Mouse (Mus musculus) hindbrain, embryonic 11.5 days (tissue): ENCODE results near the gene Fnip2. TPM values are rescaled to one million over a fixed set of nuclear protein-coding genes. Genes with fewer than 3 reads are reported as not detected.
"Not testable (repeated sequence)": the region's sequence is repeated elsewhere in the genome, so short reads cannot be mapped to it uniquely, and the experiment has no call there.

Experiments
- ATAC-seq: fragments of 200-750 bp; cut with Nextera tagmentation; 2 replicates; pipeline ENCODE4 v1.8.0; 2017; ENCODE audit warnings: mild to moderate bottlenecking, moderate TSS enrichment, moderate library complexity; ENCODE audit not compliant: low FRiP score
- DNase-seq: peaks from one replicate; pipeline ENCODE4 v3.0.0-alpha.2; 2015; ENCODE audit warnings: low spot score
- H3K27ac ChIP-seq: fragments of 300-500 bp; sonication (generic); 2 replicates; pipeline ENCODE4 v1.5.1; 2014; ENCODE audit warnings: mild to moderate bottlenecking, low read depth, low read length
- H3K27me3 ChIP-seq: fragments of 300-500 bp; sonication (generic); 2 replicates; pipeline ENCODE4 v1.6.1; 2014; ENCODE audit warnings: mild to moderate bottlenecking, low read length, moderate library complexity, mixed read lengths; ENCODE audit not compliant: control insufficient read depth, insufficient read depth
- H3K36me3 ChIP-seq: fragments of 300-500 bp; sonication (generic); 2 replicates; pipeline ENCODE4 v1.6.1; 2014; ENCODE audit warnings: mild to moderate bottlenecking, low read length, moderate library complexity, mixed read lengths; ENCODE audit not compliant: control insufficient read depth, insufficient read depth
- H3K4me1 ChIP-seq: fragments of 300-500 bp; sonication (generic); replicated peaks from 2 replicates; pipeline ENCODE4 v1.6.1; 2014; ENCODE audit warnings: low read length, mixed read lengths; ENCODE audit not compliant: control insufficient read depth, insufficient read depth
- H3K4me2 ChIP-seq: fragments of 300-500 bp; sonication (generic); replicated peaks from 2 replicates; pipeline ENCODE4 v1.6.1; 2014; ENCODE audit warnings: mild to moderate bottlenecking, low read depth, low read length
- H3K4me3 ChIP-seq: fragments of 300-500 bp; sonication (generic); 2 replicates; pipeline ENCODE4 v1.5.1; 2014; ENCODE audit warnings: low read depth, low read length
- H3K9ac ChIP-seq: fragments of 300-500 bp; sonication (generic); 2 replicates; pipeline ENCODE4 v1.6.1; 2014; ENCODE audit warnings: low read depth, low read length
- H3K9me3 ChIP-seq: fragments of 300-500 bp; sonication (generic); 2 replicates; pipeline ENCODE4 v1.6.1; 2016; ENCODE audit warnings: low read length; ENCODE audit not compliant: control insufficient read depth
- WGBS: fragments of 180-500 bp; shearing (Covaris S2); extraction: QIAGEN DNeasy Blood & Tissue Kit; methylation state at CpG from one replicate; pipeline ENCODE4 v1.1.7; 2014; 5-methylcytosine and 5-hydroxymethylcytosine counted together
- polyA plus RNA-seq: library from polyadenylated mRNA; unstranded; fragments of >200 nt; fragmentation: Nextera tagmentation; extraction: Ambion mirVana; gene quantifications from 2 replicates; pipeline ENCODE4 v1.2.1, GENCODE M21; 2014

Gene Fnip2
- polyA plus RNA-seq, 1 experiment from 2014 or later, result 7.9 TPM

DNA sequence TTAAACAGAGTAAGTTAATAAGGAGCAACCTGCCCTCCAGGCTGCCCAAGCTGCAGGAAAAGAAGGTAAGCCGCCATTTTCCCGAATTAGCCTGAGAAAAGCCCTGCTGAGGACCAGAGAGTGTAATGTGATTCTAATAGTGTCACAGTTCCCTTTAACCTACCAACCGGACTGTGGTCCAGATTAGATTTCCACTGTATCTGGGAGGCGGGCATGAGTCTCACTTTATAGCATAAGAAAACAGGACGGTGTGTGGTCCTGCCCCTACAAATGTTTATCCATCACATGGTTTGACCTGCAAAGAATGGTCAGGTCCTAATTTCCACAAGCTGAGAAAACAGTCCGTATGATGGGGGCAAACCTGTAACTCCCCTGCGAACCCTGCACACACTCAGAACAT is 118.2 kb downstream of the Fnip2 start:
- DNase-seq (no peak), ATAC-seq (no peak)
- Histone ChIP-seq H3K27ac (no peak overlapping the region), H3K4me1 (0 out of 2 replicates have a peak, but pooled peaks cover 3% of the 10 kb centered on the region), H3K36me3 (no peaks in the 10 kb centered on the region), H3K4me2 (no peak overlapping the region), H3K9me3 (no peaks in the 10 kb centered on the region), H3K27me3 (no peaks in the 10 kb centered on the region), H3K4me3 (no peak overlapping the region), H3K9ac (no peak overlapping the region)
- 64% methylated on average over 7 of the region's 7 CpGs for WGBS

DNA sequence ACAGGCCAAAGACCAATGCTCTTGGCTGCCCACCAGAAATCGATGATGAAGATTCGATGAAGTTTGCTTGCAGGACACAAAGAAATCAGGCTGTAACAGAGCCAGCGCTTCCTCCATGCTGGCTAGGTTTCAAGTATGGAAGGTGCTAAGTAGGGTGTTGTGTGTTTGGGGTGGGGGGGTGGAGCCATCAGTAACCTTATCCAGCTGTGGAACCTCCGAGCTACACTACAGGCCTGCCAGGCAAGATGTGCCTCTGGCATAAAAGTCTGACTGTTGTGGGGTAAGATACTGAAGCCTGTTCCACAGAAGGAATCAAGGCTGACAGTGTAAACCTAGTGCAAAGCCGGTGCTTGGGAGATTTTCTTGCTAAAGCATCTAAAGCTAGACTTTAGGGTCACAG is 119.2 kb downstream of the Fnip2 start:
- WGBS, result 85% methylated on average over 5 of the region's 5 CpGs
- Histone ChIP-seq H3K36me3 (no peaks in the 10 kb centered on the region), H3K9me3 (no peaks in the 10 kb centered on the region), H3K27me3 (no peaks in the 10 kb centered on the region), H3K9ac (no peak overlapping the region), H3K27ac (no peak overlapping the region), H3K4me2 (no peak overlapping the region), H3K4me1 (0 out of 2 replicates have a peak, but pooled peaks cover 3% of the 10 kb centered on the region), H3K4me3 (no peak overlapping the region)
- no peak for ATAC-seq
- DNase-seq, result no peak

DNA sequence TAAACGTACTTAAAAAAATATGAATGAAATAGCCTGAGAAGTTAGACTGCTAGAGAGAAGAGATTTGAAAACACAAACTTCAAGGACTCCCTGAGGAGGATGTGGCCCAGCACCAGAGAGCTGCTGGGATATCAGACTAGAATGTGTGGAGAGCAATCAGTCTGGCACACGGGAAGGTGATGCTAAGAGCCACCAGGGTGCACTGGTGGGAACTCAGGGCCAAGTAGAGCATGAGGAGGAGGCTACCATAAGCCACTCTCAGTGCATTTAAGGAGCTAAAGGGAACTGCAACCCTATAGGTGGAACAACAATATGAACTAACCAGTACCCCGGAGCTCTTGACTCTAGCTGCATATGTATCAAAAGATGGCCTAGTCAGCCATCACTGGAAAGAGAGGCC is 120.9 kb downstream of the Fnip2 start:
- WGBS, result 77% methylated on average over 2 of the region's 3 CpGs
- H3K4me2 ChIP-seq, H3K4me1 ChIP-seq, H3K27ac ChIP-seq, H3K36me3 ChIP-seq, ATAC-seq, H3K4me3 ChIP-seq, H3K9me3 ChIP-seq, H3K27me3 ChIP-seq, H3K9ac ChIP-seq, DNase-seq: not testable (repeated sequence)

DNA sequence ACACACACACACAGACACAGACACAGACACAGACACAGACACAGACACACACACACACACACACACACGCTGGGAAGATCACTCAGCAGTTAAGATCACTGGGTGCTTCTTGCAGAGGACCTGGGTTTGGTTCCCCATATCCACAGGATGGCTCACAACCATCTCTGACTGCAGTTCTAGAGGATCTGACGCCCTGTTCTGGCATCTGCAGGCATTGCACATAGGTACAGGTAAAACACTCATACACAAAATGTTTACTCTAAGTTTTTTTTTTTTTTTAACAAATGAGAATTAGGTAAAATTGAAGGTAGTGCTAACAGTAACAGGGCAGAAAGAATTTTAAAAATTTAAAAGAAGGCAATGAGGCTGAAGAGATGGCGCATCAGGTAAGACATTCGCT is 121.5 kb downstream of the Fnip2 start:
- H3K36me3 ChIP-seq, result no peaks in the 10 kb centered on the region
- H3K4me1 ChIP-seq, result no peaks in the 10 kb centered on the region
- DNase-seq, result no peak
- ATAC-seq, result no peak
- WGBS, result 94% methylated on average over 4 of the region's 4 CpGs
- H3K27me3 ChIP-seq, result no peaks in the 10 kb centered on the region
- H3K9me3 ChIP-seq, result no peaks in the 10 kb centered on the region
- no peak overlapping the region for H3K9ac ChIP-seq
- H3K4me3 ChIP-seq, result no peak overlapping the region
- H3K4me2 ChIP-seq, result no peak overlapping the region
- no peak overlapping the region for H3K27ac ChIP-seq

DNA sequence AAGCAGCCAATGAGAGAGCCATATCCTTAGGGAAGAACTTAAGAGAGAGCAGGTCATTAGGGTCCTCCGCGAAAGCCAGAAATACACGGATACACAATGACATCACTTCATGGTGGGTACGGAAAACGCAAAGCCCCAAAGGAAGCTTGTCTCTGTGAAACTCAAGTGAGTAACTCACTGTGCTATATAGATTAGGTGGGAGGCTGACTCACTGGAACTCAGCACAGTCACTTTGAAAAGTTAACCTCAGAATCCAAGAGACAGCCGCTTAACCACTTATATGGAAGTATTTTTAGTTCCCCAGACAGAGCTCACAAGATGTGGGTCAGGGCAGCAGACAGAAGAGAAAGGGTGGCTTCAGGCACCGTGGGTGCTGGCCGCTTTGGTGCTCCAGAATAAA is 122.6 kb downstream of the Fnip2 start:
- 89% methylated on average over 8 of the region's 8 CpGs for WGBS
- ATAC-seq, result no peak

DNA sequence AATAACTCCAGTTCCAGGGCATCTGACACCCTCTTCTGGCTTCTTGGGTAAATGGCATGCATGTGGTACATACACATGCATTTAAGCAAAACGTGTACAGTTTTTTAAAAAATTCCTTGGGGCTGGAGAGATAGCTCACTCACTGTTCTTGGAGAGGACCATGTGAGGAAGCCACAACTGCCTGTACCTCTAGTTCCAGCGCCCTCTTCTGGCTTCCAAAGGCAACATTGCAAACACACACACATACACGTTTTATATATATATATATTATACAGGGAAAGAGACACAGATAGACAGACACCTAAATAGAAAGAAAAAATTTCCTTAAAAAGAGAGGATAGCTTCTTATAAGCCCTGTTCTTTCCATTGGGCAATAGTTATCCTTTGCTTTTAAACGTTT is 123.7 kb downstream of the Fnip2 start:
- no peaks in the 10 kb centered on the region for H3K9me3 ChIP-seq
- WGBS, result 72% methylated on average over 4 of the region's 4 CpGs
- no peak for ATAC-seq

More for the DNA sequence above, 122.6 kb downstream of the Fnip2 start:
- Histone ChIP-seq H3K9ac (no peak overlapping the region), H3K27me3 (no peaks in the 10 kb centered on the region), H3K27ac (no peak overlapping the region), H3K4me3 (no peak overlapping the region), H3K9me3 (no peaks in the 10 kb centered on the region), H3K4me2 (no peak overlapping the region), H3K4me1 (no peaks in the 10 kb centered on the region), H3K36me3 (no peaks in the 10 kb centered on the region)
- no peak for DNase-seq

DNA sequence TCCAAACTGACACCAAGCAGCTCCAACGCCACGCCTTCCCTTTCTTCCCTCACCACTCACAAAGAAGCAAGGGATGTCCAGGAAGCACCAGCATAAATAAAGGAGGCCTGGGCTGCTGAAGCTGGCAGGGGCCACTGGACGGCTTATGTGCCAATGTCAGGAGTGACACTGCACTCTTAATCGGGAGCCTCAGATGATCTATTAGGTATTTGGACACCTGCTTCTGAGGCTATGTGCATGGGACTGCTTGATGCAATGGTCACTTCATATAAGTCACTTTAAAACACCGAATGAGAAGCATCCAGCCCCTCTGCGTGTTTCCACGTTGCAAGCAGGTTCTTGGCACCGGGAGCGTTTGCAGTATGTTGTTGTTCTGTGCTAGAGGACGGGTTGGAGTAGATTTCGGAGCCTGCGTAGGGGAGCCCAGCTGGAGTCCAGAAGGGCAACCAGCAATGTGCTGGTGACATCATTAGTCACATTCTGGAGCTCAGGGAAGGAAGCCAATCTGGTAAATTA is 126.6 kb downstream of the Fnip2 start:
- Histone ChIP-seq H3K9ac (no peak overlapping the region), H3K4me2 (no peak overlapping the region), H3K4me1 (no peaks in the 10 kb centered on the region), H3K4me3 (no peak overlapping the region), H3K36me3 (no peaks in the 10 kb centered on the region), H3K9me3 (no peaks in the 10 kb centered on the region), H3K27ac (no peak overlapping the region), H3K27me3 (no peaks in the 10 kb centered on the region)
- no peak for ATAC-seq
- WGBS, result 72% methylated on average over 12 of the region's 12 CpGs
- no peak for DNase-seq

More for the DNA sequence above, 123.7 kb downstream of the Fnip2 start:
- H3K36me3 ChIP-seq, result no peaks in the 10 kb centered on the region
- no peak overlapping the region for H3K4me2 ChIP-seq
- no peak overlapping the region for H3K4me3 ChIP-seq
- no peak for DNase-seq
- no peaks in the 10 kb centered on the region for H3K4me1 ChIP-seq
- no peaks in the 10 kb centered on the region for H3K27me3 ChIP-seq
- H3K9ac ChIP-seq, result no peak overlapping the region
- H3K27ac ChIP-seq, result no peak overlapping the region

DNA sequence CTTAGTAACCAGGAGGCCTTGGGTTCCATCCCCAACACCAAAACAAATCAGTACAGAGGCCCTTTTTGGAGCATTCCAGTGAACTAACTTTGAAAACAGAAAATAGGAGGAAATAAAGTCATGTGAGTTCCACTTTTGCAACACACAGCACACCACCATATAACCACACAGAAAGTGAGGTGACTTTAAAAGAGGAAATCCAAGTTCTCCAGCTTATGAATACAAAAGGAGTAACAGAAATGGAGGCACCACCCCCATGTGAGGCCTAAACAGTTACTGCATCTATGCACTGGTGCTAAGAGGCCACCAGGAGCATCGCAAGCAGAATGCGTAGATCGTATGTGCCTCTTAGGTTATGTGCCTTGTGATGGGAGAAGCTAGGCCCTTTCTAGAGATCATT is 129.3 kb downstream of the Fnip2 start:
- H3K9ac ChIP-seq, result no peak overlapping the region
- H3K36me3 ChIP-seq, result no peaks in the 10 kb centered on the region
- ATAC-seq, result no peak
- no peak overlapping the region for H3K4me3 ChIP-seq
- no peak overlapping the region for H3K4me2 ChIP-seq
- H3K27me3 ChIP-seq, result no peaks in the 10 kb centered on the region
- H3K27ac ChIP-seq, result no peak overlapping the region
- no peaks in the 10 kb centered on the region for H3K4me1 ChIP-seq
- WGBS, result 97% methylated on average over 3 of the region's 3 CpGs
- no peaks in the 10 kb centered on the region for H3K9me3 ChIP-seq
- no peak for DNase-seq

DNA sequence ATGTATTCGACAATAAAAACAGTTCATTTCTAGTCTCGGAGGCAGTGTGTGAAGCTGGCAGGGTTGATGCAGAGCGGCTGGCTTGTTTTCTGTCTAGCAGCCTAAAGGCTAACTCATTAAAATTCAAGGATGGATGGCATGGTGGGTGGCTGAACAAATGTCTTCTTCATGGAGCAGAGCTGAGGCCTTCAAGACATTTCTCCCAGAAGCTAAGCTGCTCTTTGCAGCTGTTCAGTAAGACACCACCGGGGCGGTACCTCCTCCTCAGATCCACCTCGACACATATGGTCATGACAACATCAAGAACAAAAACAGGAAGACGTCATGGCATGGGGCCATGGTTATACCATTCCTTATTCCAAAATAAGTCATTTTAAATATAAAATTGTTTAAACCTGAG is 131.4 kb downstream of the Fnip2 start:
- WGBS, result 88% methylated on average over 7 of the region's 7 CpGs
- no peak for DNase-seq
- H3K4me3 ChIP-seq, result no peak overlapping the region
- no peak for ATAC-seq
- H3K9me3 ChIP-seq, result no peaks in the 10 kb centered on the region
- H3K27ac ChIP-seq, result no peak overlapping the region
- H3K36me3 ChIP-seq, result no peaks in the 10 kb centered on the region
- H3K27me3 ChIP-seq, result no peaks in the 10 kb centered on the region
- no peaks in the 10 kb centered on the region for H3K4me1 ChIP-seq
- H3K9ac ChIP-seq, result no peak overlapping the region
- H3K4me2 ChIP-seq, result no peak overlapping the region
